Mouse (Mus musculus): Measurements from ENCODE around the gene Snapc3. TPM values are rescaled to one million over a fixed set of nuclear protein-coding genes. Genes with fewer than 3 reads are reported as not detected.

Snapc3 gene
- total and polyA plus RNA-seq, 3 experiments: 12.0 to 16.9 TPM; not detected in 1

DNA sequence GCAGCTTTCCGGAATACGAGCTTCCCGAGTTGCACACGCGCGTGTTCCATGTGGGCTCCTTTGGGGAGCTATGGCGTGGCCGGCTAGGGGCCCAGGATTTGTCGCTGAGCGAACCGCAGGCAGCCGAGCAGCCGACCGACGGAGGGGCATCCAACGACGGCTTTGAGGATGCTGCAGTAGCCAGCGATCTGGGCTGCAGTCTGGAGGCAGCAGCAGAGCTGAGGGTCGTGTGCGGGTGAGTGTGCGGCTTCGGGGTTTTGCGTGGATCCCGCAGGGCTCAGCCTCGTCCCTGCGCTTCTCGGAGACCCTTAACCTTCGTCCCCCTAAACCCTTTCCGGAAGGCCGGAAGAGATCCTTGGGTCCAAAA, 279 bp downstream of the Snapc3 start:
- peaks cover 17% of the 10 kb centered on the region for H3K79me2 ChIP-seq (ENCODE audit: control insufficient read depth, insufficient read depth, low read length, poor library complexity)
- TF ChIP-seq SMC3 (IDR thresholded peaks at IDR 0.05; ENCODE audit: low read depth, low read length) (no peak), ZMIZ1 (IDR thresholded peaks at IDR 0.05; ENCODE audit: low read depth, low read length) (no peak), NELFE (IDR thresholded peaks at IDR 0.05; ENCODE audit: low read depth, low read length) (no peak), SIN3A (IDR thresholded peaks at IDR 0.05; ENCODE audit: low read length) (peak; percentile 20; the same call in 1 of the 2 replicates), MYC (IDR thresholded peaks at IDR 0.05; ENCODE audit: low read depth, low read length) (0 out of 2 replicates have a peak, but pooled peaks have one; percentile 1), EP300 (IDR thresholded peaks at IDR 0.05; ENCODE audit: low read depth in 1 of 2, low read length in 2 of 2) (no peak), MXI1 (IDR thresholded peaks at IDR 0.05; ENCODE audit: low read depth, low read length) (peak; percentile 3; the same call in 1 of the 2 replicates), UBTF (IDR thresholded peaks at IDR 0.05; ENCODE audit: borderline replicate concordance, insufficient read depth, low read depth, low read length) (0 out of 2 replicates have a peak, but pooled peaks have one; percentile 58), RCOR1 (IDR thresholded peaks at IDR 0.05; ENCODE audit: low read depth, low read length) (0 out of 2 replicates have a peak, but pooled peaks have one; percentile 27), USF2 (IDR thresholded peaks at IDR 0.05; ENCODE audit: borderline replicate concordance in 1 of 2, insufficient read depth in 1 of 2, low read depth in 1 of 2, low read length in 2 of 2) (no peak), E2F4 (IDR thresholded peaks at IDR 0.05; ENCODE audit: borderline replicate concordance, low read depth, low read length) (no peak)
- peaks cover 3 to 4% of the 10 kb centered on the region in 2 experiments; a peak in 2 of 4 replicates for H3K4me1 ChIP-seq (ENCODE audit: control insufficient read depth in 1 of 2, insufficient read depth in 2 of 2, low read length in 2 of 2)
- peaks cover 3 to 11% of the 10 kb centered on the region in 2 experiments; a peak in 3 of 4 replicates for H3K36me3 ChIP-seq (ENCODE audit: control insufficient read depth in 1 of 2, insufficient read depth in 2 of 2, low read length in 2 of 2)
- no peaks in the 10 kb centered on the region for H3K9me3 ChIP-seq (replicated peaks; ENCODE audit: insufficient read depth, low read length)
- H3K27ac ChIP-seq (ENCODE audit: control insufficient read depth, low read depth, low read length): peak overlapping the region; percentile 16; the same call in 1 of the 2 replicates
- peak overlapping the region; percentile 91 for H3K9ac ChIP-seq (ENCODE audit: control insufficient read depth, low read depth, low read length, poor library complexity, severe bottlenecking)
- peak overlapping the region; percentile 85 to 92 for H3K4me3 ChIP-seq (ENCODE audit: control insufficient read depth in 1 of 2, insufficient read depth in 1 of 2, low read depth in 2 of 2, low read length in 2 of 2)
- DNase-seq (ENCODE audit: low read depth, low spot score): no peak
- H3K27me3 ChIP-seq (ENCODE audit: control insufficient read depth in 1 of 2, insufficient read depth in 2 of 2, low read length in 2 of 2): no peaks in the 10 kb centered on the region

DNA sequence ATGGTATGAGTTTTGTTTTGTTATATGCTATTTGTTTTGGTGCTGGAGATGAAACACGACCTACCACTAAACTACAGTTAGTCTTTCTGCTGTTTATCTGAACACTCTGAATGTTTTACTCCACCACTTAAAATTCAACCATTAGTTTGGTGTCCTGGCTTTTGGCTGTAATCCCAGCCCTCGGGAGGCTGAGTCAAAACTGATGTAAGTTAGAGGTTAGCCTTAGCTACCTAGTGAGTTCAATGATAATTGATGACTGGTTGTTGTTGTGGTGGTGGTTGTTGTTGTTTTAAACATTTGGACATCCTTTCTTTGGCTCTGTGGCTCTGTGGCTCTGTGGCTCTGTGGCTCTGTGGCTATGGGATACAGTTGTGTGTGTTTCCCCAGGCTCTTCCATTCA, 1.3 kb downstream of the Snapc3 start:
- no peaks in the 10 kb centered on the region for H3K9me3 ChIP-seq (replicated peaks; ENCODE audit: insufficient read depth, low read length)
- peaks cover 3 to 11% of the 10 kb centered on the region in 2 experiments; a peak in 3 of 4 replicates for H3K36me3 ChIP-seq (ENCODE audit: control insufficient read depth in 1 of 2, insufficient read depth in 2 of 2, low read length in 2 of 2)
- peak overlapping the region; percentile 91 for H3K9ac ChIP-seq (ENCODE audit: control insufficient read depth, low read depth, low read length, poor library complexity, severe bottlenecking)
- H3K4me1 ChIP-seq (ENCODE audit: control insufficient read depth in 1 of 2, insufficient read depth in 2 of 2, low read length in 2 of 2): peaks cover 3 to 4% of the 10 kb centered on the region in 2 experiments; a peak in 2 of 4 replicates
- H3K27ac ChIP-seq (ENCODE audit: control insufficient read depth, low read depth, low read length): no peak overlapping the region
- H3K79me2 ChIP-seq (ENCODE audit: control insufficient read depth, insufficient read depth, low read length, poor library complexity): peaks cover 17% of the 10 kb centered on the region
- H3K27me3 ChIP-seq (ENCODE audit: control insufficient read depth in 1 of 2, insufficient read depth in 2 of 2, low read length in 2 of 2): no peaks in the 10 kb centered on the region
- no peak for DNase-seq (ENCODE audit: low read depth, low spot score)
- TF ChIP-seq MXI1 (IDR thresholded peaks at IDR 0.05; ENCODE audit: low read depth, low read length): peak; percentile 25; the same call in 1 of the 2 replicates
- no peak for TF ChIP-seq E2F4 (IDR thresholded peaks at IDR 0.05; ENCODE audit: borderline replicate concordance, low read depth, low read length)
- no peak for TF ChIP-seq CHD2 (IDR thresholded peaks at IDR 0.05; ENCODE audit: low read length)
- no peak for TF ChIP-seq USF1 (IDR thresholded peaks at IDR 0.05; ENCODE audit: low read depth, low read length)
- TF ChIP-seq CTCF (IDR thresholded peaks at IDR 0.05 in 2 of 3, conservative IDR thresholded peaks at IDR 0.05 in 1 of 3; ENCODE audit: control insufficient read depth in 1 of 3, insufficient read depth in 1 of 3, low read depth in 2 of 3, low read length in 3 of 3, poor library complexity in 1 of 3, severe bottlenecking in 1 of 3): no peak
- peak overlapping the region; percentile 85 to 92 for H3K4me3 ChIP-seq (ENCODE audit: control insufficient read depth in 1 of 2, insufficient read depth in 1 of 2, low read depth in 2 of 2, low read length in 2 of 2)
